Mouse (Mus musculus): Measurements from ENCODE around the gene Tln2. TPM values are rescaled to one million over a fixed set of nuclear protein-coding genes. Genes with fewer than 3 reads are reported as not detected.
A peak's percentile ranks its signal among the peaks of the same experiment; 100 is the strongest.

Tln2 gene
- polyA plus RNA-seq, 1 experiment from 2014 or later, result 24.0 TPM

DNA sequence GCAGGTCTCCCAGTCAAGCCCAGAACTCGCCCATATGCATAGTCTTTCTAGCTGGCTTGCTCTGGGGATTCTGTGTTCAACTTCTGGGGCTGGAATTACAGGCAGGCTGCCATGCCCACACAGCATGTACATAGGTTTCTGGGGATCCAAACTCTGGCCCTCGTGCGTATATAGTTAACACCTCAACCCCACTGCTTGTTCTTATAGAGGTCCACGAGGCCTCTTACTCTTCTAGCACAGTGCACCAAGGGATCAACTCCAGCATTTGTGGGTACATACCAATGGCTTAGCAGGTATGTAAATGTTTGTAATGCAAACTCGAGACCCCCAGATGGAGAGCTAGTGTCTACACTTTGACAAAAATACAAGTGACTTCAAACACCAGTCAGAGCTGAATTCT is 33.2 kb upstream of the Tln2 start:
- Histone ChIP-seq H3K4me3 (ENCODE audit: low read length) (no peak overlapping the region), H3K4me2 (replicated peaks; ENCODE audit: low read depth, low read length) (no peak overlapping the region), H3K9ac (ENCODE audit: low read depth, low read length) (no peak overlapping the region), H3K4me1 (ENCODE audit: control insufficient read depth, insufficient read depth, low read length) (no peaks in the 10 kb centered on the region), H3K36me3 (ENCODE audit: control insufficient read depth, insufficient read depth, low read length) (no peaks in the 10 kb centered on the region), H3K27me3 (ENCODE audit: control insufficient read depth, insufficient read depth, low read length) (no peaks in the 10 kb centered on the region), H3K9me3 (ENCODE audit: control insufficient read depth, low read length) (no peaks in the 10 kb centered on the region), H3K27ac (ENCODE audit: low read depth, low read length) (no peak overlapping the region)
- ATAC-seq (ENCODE audit: low FRiP score, low TSS enrichment), result no peak
- 92% methylated on average over 5 of the region's 5 CpGs for WGBS

DNA sequence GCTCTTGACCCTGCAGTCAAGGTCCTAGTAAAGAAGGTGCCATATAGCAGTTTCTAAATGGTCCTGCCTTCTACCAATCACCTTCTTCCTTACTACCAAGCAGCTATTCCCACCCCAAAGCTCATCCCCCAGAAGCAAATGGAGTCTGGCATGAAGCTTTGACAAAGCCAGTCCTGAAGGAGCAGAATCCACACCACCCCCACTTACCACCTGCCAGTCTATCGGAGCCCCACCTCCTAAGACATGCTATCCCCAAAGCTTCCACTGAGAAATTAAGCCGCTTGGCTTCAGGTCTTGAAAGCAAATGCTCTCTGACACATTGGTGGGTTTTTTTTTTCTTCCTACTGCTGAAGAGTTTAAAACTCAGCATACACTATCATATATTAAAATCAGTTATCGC is 27.6 kb upstream of the Tln2 start:
- H3K27ac ChIP-seq (ENCODE audit: low read depth, low read length), result no peak overlapping the region
- H3K36me3 ChIP-seq (ENCODE audit: control insufficient read depth, insufficient read depth, low read length), result no peaks in the 10 kb centered on the region
- ATAC-seq (ENCODE audit: low FRiP score, low TSS enrichment), result no peak
- H3K9me3 ChIP-seq (ENCODE audit: control insufficient read depth, low read length), result no peaks in the 10 kb centered on the region
- no peak overlapping the region for H3K9ac ChIP-seq (ENCODE audit: low read depth, low read length)
- H3K4me3 ChIP-seq (ENCODE audit: low read length), result no peak overlapping the region
- WGBS, result 89% methylated on average over 3 of the region's 3 CpGs
- no peak overlapping the region for H3K4me2 ChIP-seq (replicated peaks; ENCODE audit: low read depth, low read length)
- H3K27me3 ChIP-seq (ENCODE audit: control insufficient read depth, insufficient read depth, low read length), result no peaks in the 10 kb centered on the region
- H3K4me1 ChIP-seq (ENCODE audit: control insufficient read depth, insufficient read depth, low read length), result no peaks in the 10 kb centered on the region

DNA sequence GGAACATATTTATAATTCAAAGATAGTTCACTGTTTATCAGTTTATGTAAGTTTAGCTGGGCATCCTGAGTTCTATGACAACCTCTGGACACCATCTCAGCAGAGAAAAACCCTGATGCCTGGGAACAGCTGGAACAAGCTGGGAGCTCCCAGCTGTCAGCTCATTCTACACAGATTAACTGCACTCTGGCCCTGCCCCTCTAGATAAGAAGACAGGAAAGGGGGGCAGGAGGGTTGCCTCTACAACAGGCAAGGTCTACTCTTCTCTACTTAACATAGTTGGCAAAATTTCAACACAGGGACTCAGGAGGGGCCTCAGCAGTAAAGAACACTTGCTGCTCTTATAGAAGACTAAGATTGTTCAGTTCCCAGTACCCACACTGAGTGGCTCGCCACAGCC is 27.0 kb upstream of the Tln2 start:
- ATAC-seq (ENCODE audit: low FRiP score, low TSS enrichment), result no peak
- H3K36me3 ChIP-seq (ENCODE audit: control insufficient read depth, insufficient read depth, low read length), result no peaks in the 10 kb centered on the region
- H3K27ac ChIP-seq (ENCODE audit: low read depth, low read length), result no peak overlapping the region
- no peaks in the 10 kb centered on the region for H3K9me3 ChIP-seq (ENCODE audit: control insufficient read depth, low read length)
- 86% methylated on average over 1 of the region's 1 CpGs for WGBS
- no peak overlapping the region for H3K4me2 ChIP-seq (replicated peaks; ENCODE audit: low read depth, low read length)
- H3K4me3 ChIP-seq (ENCODE audit: low read length), result no peak overlapping the region
- H3K4me1 ChIP-seq (ENCODE audit: control insufficient read depth, insufficient read depth, low read length), result no peaks in the 10 kb centered on the region
- no peak overlapping the region for H3K9ac ChIP-seq (ENCODE audit: low read depth, low read length)
- H3K27me3 ChIP-seq (ENCODE audit: control insufficient read depth, insufficient read depth, low read length), result no peaks in the 10 kb centered on the region

DNA sequence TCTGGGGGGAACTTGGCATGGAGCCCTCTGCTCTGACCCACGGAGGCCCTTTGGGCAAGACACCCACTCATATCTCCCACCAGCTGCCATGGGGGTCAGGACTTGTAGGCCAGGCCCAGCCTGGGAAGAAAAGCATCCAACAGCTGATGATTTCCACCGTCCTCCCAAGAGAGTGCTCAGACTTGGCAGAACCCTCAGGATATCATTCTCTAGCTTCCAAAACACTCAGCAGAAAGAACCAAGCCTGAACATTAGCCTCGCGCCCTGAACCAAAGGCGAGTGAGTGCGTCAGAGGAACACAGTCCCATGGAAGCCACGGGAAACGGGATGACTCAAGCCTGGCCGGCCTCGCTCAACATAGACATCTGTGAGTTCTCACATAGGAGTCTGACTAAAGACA is 25.4 kb upstream of the Tln2 start:
- peak; percentile 20; the same call in 1 of the 2 replicates for ATAC-seq (ENCODE audit: low FRiP score, low TSS enrichment)
- Histone ChIP-seq H3K36me3 (ENCODE audit: control insufficient read depth, insufficient read depth, low read length) (no peaks in the 10 kb centered on the region), H3K9ac (ENCODE audit: low read depth, low read length) (no peak overlapping the region), H3K27me3 (ENCODE audit: control insufficient read depth, insufficient read depth, low read length) (no peaks in the 10 kb centered on the region), H3K4me2 (replicated peaks; ENCODE audit: low read depth, low read length) (no peak overlapping the region), H3K4me3 (ENCODE audit: low read length) (no peak overlapping the region), H3K9me3 (ENCODE audit: control insufficient read depth, low read length) (no peaks in the 10 kb centered on the region), H3K4me1 (ENCODE audit: control insufficient read depth, insufficient read depth, low read length) (no peaks in the 10 kb centered on the region), H3K27ac (ENCODE audit: low read depth, low read length) (no peak overlapping the region)
- WGBS, result 78% methylated on average over 10 of the region's 10 CpGs

DNA sequence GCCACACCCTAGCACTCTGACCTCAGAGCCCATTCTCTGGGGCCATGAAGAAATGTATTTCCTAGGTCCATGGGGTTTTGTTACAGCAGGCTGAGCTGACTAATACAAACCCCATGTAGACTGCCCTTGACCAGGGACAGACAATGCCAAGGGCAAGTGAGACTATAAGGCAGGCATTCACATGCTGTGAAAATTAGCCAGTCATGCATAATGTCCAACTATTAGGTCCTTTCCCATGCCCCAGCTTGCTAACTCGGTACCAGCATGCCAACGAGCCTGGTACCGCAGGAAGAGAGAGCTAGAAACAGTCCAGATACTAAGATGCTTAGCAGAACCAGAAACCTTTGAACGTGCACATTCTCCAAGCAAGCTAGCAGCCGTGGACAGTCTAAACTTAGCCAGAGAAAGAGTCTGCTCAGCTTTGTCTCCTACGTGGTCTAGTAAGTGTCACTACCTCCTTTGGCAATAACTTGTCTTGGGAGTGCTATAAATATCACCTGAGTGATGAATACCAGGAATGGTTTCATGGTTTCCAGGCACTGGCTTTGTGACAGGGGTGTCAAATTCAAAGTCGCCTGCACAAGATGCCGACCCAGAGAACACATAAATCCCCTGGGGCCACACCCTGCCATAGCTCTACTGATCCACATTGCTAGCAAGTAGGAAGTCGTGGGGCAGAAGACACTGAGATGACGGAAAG is 22.2 kb upstream of the Tln2 start:
- no peak for ATAC-seq (ENCODE audit: low FRiP score, low TSS enrichment)
- 68% methylated on average over 10 of the region's 10 CpGs for WGBS
- H3K9ac ChIP-seq (ENCODE audit: low read depth, low read length), result no peak overlapping the region
- no peaks in the 10 kb centered on the region for H3K36me3 ChIP-seq (ENCODE audit: control insufficient read depth, insufficient read depth, low read length)
- no peak overlapping the region for H3K4me3 ChIP-seq (ENCODE audit: low read length)
- H3K9me3 ChIP-seq (ENCODE audit: control insufficient read depth, low read length), result no peaks in the 10 kb centered on the region
- H3K4me1 ChIP-seq (ENCODE audit: control insufficient read depth, insufficient read depth, low read length), result no peaks in the 10 kb centered on the region
- no peak overlapping the region for H3K4me2 ChIP-seq (replicated peaks; ENCODE audit: low read depth, low read length)
- H3K27ac ChIP-seq (ENCODE audit: low read depth, low read length), result no peak overlapping the region
- H3K27me3 ChIP-seq (ENCODE audit: control insufficient read depth, insufficient read depth, low read length), result no peaks in the 10 kb centered on the region

DNA sequence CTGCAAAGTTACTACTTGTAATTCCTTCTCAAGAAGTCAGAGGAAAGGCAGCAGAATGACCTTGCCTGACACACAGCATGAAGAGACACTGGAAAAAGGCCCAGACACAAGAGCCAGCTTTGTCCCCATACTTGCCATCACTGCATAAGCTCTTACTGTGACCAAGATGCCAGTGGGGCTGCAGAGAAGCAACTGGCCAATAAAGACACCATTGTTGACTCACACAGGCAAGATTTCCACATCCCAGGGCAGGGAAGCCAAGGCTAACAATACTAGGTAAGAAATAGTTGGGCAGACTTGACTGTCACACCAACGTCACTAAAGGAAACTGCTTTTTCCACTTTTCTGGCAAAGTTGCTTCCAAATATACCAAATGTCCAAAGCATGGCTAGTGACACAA is 20.0 kb upstream of the Tln2 start:
- no peak for ATAC-seq (ENCODE audit: low FRiP score, low TSS enrichment)
- H3K27me3 ChIP-seq (ENCODE audit: control insufficient read depth, insufficient read depth, low read length), result no peaks in the 10 kb centered on the region
- no peaks in the 10 kb centered on the region for H3K36me3 ChIP-seq (ENCODE audit: control insufficient read depth, insufficient read depth, low read length)
- 96% methylated on average over 1 of the region's 1 CpGs for WGBS
- H3K4me1 ChIP-seq (ENCODE audit: control insufficient read depth, insufficient read depth, low read length), result no peaks in the 10 kb centered on the region
- no peak overlapping the region for H3K27ac ChIP-seq (ENCODE audit: low read depth, low read length)
- no peak overlapping the region for H3K4me3 ChIP-seq (ENCODE audit: low read length)
- no peaks in the 10 kb centered on the region for H3K9me3 ChIP-seq (ENCODE audit: control insufficient read depth, low read length)
- no peak overlapping the region for H3K9ac ChIP-seq (ENCODE audit: low read depth, low read length)
- no peak overlapping the region for H3K4me2 ChIP-seq (replicated peaks; ENCODE audit: low read depth, low read length)

DNA sequence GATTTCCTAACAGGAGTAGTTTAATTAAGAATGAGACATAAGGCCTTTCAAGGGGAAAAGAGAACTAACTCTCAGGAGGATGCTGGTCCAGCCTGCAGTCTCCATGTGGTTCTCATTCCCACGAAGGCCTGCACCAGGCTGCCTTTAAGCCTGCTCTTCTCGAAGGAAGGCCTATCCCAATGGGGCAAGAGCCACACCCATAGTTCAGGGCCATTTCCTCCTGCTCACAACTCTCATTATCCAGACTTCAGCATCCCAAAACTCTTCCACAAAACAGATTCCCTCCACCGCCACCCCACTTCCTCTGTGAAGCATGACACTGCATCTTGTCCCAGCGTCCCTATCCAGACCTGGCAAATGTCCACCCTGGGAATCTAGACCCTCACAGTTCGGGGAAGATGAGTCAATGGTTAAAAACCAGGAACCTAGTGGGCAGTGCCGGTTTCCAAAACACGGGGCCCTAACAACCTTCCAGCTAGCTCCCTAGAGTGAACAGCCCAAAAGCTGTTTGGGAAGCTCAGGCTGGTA is 15.3 kb upstream of the Tln2 start:
- H3K36me3 ChIP-seq (ENCODE audit: control insufficient read depth, insufficient read depth, low read length), result no peaks in the 10 kb centered on the region
- H3K4me2 ChIP-seq (replicated peaks; ENCODE audit: low read depth, low read length), result no peak overlapping the region
- no peak overlapping the region for H3K9ac ChIP-seq (ENCODE audit: low read depth, low read length)
- no peaks in the 10 kb centered on the region for H3K4me1 ChIP-seq (ENCODE audit: control insufficient read depth, insufficient read depth, low read length)
- ATAC-seq (ENCODE audit: low FRiP score, low TSS enrichment), result no peak
- no peaks in the 10 kb centered on the region for H3K9me3 ChIP-seq (ENCODE audit: control insufficient read depth, low read length)
- H3K4me3 ChIP-seq (ENCODE audit: low read length), result no peak overlapping the region
- WGBS, result 71% methylated on average over 7 of the region's 7 CpGs
- H3K27me3 ChIP-seq (ENCODE audit: control insufficient read depth, insufficient read depth, low read length), result no peaks in the 10 kb centered on the region
- H3K27ac ChIP-seq (ENCODE audit: low read depth, low read length), result no peak overlapping the region

DNA sequence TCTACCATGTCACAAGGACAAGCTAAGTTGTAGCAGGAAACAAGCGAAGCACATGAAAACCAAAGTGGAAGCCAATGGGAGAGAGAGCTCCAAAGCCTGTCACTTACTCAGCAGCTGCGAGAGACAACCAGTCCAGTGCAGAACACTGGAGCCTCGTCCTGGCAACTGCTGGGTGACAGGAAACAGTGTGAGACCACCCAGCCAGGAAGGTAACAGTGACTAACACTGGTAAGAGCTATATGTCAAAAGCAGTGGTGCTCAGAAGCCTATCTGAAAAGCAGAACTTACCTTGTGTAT is 14.1 kb upstream of the Tln2 start:
- H3K9me3 ChIP-seq (ENCODE audit: control insufficient read depth, low read length), result no peaks in the 10 kb centered on the region
- H3K27me3 ChIP-seq (ENCODE audit: control insufficient read depth, insufficient read depth, low read length), result no peaks in the 10 kb centered on the region
- no peak overlapping the region for H3K4me3 ChIP-seq (ENCODE audit: low read length)
- WGBS, result 60% methylated on average over 3 of the region's 3 CpGs
- H3K36me3 ChIP-seq (ENCODE audit: control insufficient read depth, insufficient read depth, low read length), result no peaks in the 10 kb centered on the region
- ATAC-seq (ENCODE audit: low FRiP score, low TSS enrichment), result no peak
- no peak overlapping the region for H3K9ac ChIP-seq (ENCODE audit: low read depth, low read length)
- H3K4me1 ChIP-seq (ENCODE audit: control insufficient read depth, insufficient read depth, low read length), result no peaks in the 10 kb centered on the region
- H3K27ac ChIP-seq (ENCODE audit: low read depth, low read length), result no peak overlapping the region
- H3K4me2 ChIP-seq (replicated peaks; ENCODE audit: low read depth, low read length), result no peak overlapping the region

DNA sequence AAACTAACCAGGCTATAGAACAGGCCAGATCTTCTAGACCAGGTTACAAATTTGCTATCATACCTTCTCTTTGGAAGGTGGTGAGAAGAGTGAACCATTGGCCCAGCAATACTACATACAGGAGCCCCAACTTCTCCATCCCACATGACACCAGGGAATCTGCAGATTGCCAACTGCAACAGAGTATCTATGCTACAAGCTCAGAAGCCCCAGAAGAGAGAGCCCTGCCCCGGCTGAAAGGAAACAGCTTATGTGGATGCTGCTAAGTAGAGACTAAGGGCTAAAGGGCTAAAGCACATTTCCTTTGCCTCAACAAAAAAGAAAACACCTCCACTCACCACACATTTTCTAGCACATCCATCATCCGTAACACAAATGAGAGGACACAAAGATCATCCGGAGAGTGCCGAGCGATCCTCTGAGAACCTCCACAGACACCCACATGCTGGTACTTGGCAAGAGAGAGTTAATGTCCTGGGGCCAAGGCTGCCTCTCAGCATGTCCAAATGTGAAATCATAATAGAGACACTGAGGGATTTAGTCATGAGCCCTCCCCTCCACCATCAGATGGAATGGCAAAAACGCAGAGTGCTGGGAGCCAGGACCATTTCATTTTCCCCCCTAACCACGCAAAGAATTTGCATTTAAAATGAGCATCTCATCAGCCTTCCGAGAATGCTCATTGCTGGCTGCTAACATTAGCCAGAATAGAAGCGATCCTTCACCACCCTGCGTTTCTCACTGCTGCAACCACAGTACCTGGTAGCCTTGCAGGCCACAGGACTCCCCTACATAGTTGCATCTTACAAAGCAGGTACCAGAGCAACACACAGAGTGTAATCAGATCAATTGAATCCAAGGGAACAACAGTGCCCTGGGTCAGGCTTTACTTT is 13.5 kb upstream of the Tln2 start:
- 58% methylated on average over 10 of the region's 10 CpGs for WGBS
- Histone ChIP-seq H3K27ac (ENCODE audit: low read depth, low read length) (no peak overlapping the region), H3K9ac (ENCODE audit: low read depth, low read length) (no peak overlapping the region), H3K36me3 (ENCODE audit: control insufficient read depth, insufficient read depth, low read length) (no peaks in the 10 kb centered on the region), H3K4me1 (ENCODE audit: control insufficient read depth, insufficient read depth, low read length) (no peaks in the 10 kb centered on the region), H3K27me3 (ENCODE audit: control insufficient read depth, insufficient read depth, low read length) (no peaks in the 10 kb centered on the region), H3K4me2 (replicated peaks; ENCODE audit: low read depth, low read length) (no peak overlapping the region), H3K9me3 (ENCODE audit: control insufficient read depth, low read length) (no peaks in the 10 kb centered on the region), H3K4me3 (ENCODE audit: low read length) (no peak overlapping the region)
- ATAC-seq (ENCODE audit: low FRiP score, low TSS enrichment), result no peak
